Mouse (Mus musculus) brain, embryonic 14.5 days (tissue): Measurements from ENCODE around the gene Eln.

Experiments
- CTCF ChIP-seq: fragments of 200-500 bp; IDR thresholded peaks from 2 replicates; pipeline ENCODE4 v1.5.1; 2012; ENCODE audit warnings: inconsistent platforms, mild to moderate bottlenecking, moderate library complexity, borderline replicate concordance; ENCODE audit not compliant: insufficient read depth, insufficient read length; ENCODE audit errors: extremely low read depth
- POLR2A ChIP-seq: fragments of 200-500 bp; IDR thresholded peaks from 2 replicates; pipeline ENCODE4 v1.6.1; 2012; ENCODE audit warnings: mild to moderate bottlenecking, inconsistent platforms, borderline replicate concordance; ENCODE audit not compliant: poor library complexity, insufficient read depth, insufficient read length, severe bottlenecking; ENCODE audit errors: extremely low read depth

DNA sequence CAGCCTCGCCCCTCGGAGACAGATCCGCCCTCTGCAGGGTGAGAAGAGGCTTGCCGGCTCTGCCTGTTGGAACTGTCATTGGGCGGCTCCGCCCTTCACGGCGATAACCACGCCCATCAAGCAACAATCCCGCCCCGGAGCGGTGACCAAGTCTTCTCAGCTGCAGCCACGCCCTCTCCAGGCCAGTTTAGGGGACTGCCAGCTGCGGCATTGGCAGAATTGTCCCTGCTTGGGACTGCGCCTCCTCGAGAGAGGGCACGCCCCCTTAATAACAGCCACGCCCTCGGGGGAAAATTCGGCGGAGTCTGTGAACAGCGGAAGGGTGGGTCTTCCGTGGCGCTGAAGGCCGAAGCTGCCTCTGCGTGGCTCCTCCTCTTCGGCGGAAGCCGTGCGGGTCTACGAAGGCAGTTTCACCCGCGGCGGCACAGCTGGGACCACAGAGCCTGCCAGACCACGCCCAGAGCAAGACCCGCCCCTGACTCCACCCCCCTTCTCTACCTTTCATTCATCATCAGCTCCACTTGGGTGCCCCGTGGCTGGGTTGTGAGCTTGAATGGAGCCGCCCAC lies 58.3 kb downstream of the Eln start:
- TF ChIP-seq POLR2A (0 out of 2 replicates have a peak, but pooled peaks have one; percentile 14), CTCF (peak; percentile 43)
